Mouse (Mus musculus): Measurements from ENCODE around the gene Car9. TPM values are rescaled to one million over a fixed set of nuclear protein-coding genes. Genes with fewer than 3 reads are reported as not detected.
A peak's percentile ranks its signal among the peaks of the same experiment; 100 is the strongest.
"Not testable (repeated sequence)": the region's sequence is repeated elsewhere in the genome, so short reads cannot be mapped to it uniquely, and the experiment has no call there.

Gene Car9
- polyA plus RNA-seq, 1 experiment from 2014 or later, result 0.25 TPM

DNA sequence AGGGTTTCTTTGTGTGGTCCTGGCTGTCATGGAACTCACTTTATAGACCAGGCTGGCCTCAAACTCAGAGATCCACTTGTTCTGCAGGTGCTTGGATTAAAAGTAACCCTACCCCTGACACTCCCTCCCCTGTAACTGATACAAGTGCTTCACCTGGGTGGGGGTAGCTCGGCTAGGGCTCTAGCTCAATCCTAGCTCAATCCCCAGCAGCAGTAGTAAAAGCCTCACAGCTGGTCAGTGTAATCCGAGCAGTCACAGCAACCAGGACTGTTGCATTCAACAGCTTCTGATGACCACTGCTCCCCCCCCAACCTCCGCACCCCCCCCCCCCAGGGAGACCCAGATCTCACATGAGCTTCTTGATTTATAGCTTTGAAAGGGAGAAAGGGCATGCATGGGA, 35.3 kb downstream of the Car9 start:
- H3K36me3 ChIP-seq, result peaks cover 99% of the 10 kb centered on the region
- H3K4me2 ChIP-seq, result no peak overlapping the region
- WGBS, result 93% methylated on average over 3 of the region's 3 CpGs
- no peaks in the 10 kb centered on the region for H3K4me1 ChIP-seq (replicated peaks)
- no peak overlapping the region for H3K27ac ChIP-seq
- no peak overlapping the region for H3K9ac ChIP-seq
- no peak overlapping the region for H3K4me3 ChIP-seq
- ATAC-seq (ENCODE audit: low FRiP score), result no peak
- no peaks in the 10 kb centered on the region for H3K9me3 ChIP-seq
- H3K27me3 ChIP-seq, result no peaks in the 10 kb centered on the region

DNA sequence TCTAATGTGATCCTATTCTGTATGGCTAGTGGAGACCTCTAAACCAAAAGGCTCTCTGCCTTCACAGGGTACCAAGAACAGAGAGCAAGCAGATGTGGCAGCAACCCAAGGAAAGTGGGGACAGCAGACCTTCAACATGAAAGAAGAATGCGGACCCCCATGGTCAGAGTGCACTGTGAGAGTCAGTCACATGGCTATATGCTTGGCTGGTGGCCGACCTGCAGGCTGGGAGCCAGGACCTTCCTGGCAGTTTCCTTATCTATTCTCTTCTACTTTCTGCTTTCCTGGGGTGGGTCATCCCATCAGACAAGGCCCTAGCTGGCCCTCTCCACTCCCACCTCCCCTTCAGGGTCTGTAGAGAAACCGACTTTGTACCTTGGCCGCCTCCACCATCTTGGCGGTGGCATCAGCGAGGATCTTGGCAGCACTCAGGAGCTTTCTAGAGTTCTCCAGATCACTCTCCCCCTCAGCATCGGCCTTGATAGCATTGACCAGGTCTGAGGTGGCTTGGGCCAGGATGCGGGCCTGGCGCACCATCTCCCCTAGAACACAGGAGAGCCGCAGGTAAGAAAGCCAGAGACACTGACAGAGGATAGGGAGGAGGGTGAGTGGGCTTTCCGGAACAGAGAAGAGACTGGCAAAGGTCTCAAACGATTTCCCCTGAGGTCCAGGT, 39.7 kb downstream of the Car9 start:
- H3K27me3 ChIP-seq, result no peaks in the 10 kb centered on the region
- H3K9ac ChIP-seq, result no peak overlapping the region
- 92% methylated on average over 12 of the region's 12 CpGs for WGBS
- no peak overlapping the region for H3K4me3 ChIP-seq
- no peaks in the 10 kb centered on the region for H3K9me3 ChIP-seq
- no peak overlapping the region for H3K4me2 ChIP-seq
- no peaks in the 10 kb centered on the region for H3K4me1 ChIP-seq (replicated peaks)
- ATAC-seq (ENCODE audit: low FRiP score), result no peak
- peaks cover 100% of the 10 kb centered on the region for H3K36me3 ChIP-seq
- no peak overlapping the region for H3K27ac ChIP-seq

DNA sequence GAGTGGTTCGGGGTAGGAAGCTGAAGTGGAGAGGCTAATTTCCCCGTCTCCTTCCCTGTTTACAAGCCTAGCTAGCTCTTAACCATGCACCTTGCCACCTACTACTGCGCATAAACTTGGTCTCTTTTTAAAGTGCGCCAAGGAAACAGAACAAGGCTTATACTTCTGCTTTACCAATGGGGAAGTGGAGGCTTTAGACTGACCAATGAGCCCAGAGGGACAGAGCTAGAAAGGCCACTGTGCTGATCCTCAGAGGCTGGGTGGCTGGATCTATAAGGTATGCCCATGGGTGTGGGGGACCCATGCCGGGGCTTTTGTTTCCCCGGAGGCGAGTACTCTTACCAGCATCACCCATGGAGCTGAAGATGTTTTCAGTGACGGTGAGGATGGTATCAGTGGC, 40.4 kb downstream of the Car9 start:
- peaks cover 100% of the 10 kb centered on the region for H3K36me3 ChIP-seq
- no peak overlapping the region for H3K9ac ChIP-seq
- H3K27me3 ChIP-seq, result no peaks in the 10 kb centered on the region
- ATAC-seq (ENCODE audit: low FRiP score), result no peak
- H3K4me1 ChIP-seq (replicated peaks), result no peaks in the 10 kb centered on the region
- no peak overlapping the region for H3K4me3 ChIP-seq
- H3K27ac ChIP-seq, result no peak overlapping the region
- 97% methylated on average over 8 of the region's 8 CpGs for WGBS
- H3K9me3 ChIP-seq, result no peaks in the 10 kb centered on the region
- no peak overlapping the region for H3K4me2 ChIP-seq

DNA sequence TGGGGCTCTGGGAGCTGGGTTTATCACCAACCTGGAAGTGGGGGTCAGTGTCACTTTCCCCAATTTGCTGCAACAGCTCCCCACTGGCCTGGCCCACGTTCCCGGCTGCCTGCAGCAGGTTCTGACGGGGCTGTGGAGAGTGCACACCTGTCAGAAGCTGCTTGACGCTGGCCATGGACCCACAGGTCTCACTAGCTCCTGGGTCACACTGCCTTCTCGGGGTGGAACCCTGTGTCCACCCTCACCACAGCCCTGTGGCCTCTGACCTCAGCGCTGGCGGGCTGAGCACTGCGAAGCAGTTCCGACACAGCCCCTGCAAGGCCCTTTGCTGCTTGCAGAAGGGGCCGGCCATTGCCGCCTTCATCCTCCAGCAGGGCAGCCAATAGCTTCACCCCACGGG, 42.3 kb downstream of the Car9 start:
- H3K27me3 ChIP-seq, result no peaks in the 10 kb centered on the region

DNA sequence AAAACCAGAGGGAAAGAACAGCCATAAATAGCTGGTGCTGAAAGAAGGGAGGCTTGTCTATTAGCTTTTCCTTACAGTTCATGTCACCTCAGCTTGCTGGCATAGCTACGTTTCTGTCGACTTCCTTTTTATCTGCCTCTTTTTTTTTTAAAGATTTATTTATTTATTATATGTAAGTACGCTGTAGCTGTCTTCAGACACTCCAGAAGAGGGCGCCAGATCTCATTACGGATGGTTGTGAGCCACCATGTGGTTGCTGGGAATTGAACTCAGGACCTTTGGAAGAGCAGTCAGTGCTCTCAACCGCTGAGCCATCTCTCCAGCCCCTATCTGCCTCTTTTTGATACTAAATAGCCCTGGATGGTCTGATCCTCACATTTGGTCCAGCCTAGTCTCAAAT, 45.1 kb downstream of the Car9 start:
- ATAC-seq (ENCODE audit: low FRiP score), result not testable (repeated sequence)
- peaks cover 100% of the 10 kb centered on the region for H3K36me3 ChIP-seq

More for the DNA sequence above, 42.3 kb downstream of the Car9 start:
- 93% methylated on average over 12 of the region's 12 CpGs for WGBS
- Histone ChIP-seq H3K4me3 (no peak overlapping the region), H3K36me3 (peaks cover 100% of the 10 kb centered on the region), H3K4me1 (replicated peaks) (no peaks in the 10 kb centered on the region), H3K4me2 (no peak overlapping the region), H3K9me3 (no peaks in the 10 kb centered on the region), H3K27ac (no peak overlapping the region), H3K9ac (no peak overlapping the region)
- no peak for ATAC-seq (ENCODE audit: low FRiP score)

DNA sequence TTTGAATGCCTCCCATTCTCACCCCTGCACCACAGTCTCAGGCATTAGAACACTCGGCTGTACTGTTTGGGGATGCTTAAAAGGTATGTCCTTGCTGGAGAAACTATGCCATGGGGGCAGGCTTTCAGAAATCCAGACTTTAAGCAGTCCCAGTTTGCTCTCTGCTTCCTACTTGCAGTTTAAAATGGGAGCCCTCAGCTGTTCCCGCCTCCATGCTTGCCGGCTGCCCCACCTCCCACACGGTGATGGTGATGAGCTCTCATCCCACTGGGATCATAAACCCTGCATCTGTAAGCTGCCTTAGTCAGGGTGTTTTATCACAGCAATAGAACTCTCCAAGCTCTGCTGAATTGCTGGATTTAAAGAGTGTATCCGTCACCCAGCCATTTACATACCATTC, 45.7 kb downstream of the Car9 start:
- 96% methylated on average over 5 of the region's 5 CpGs for WGBS
- no peak overlapping the region for H3K9ac ChIP-seq
- H3K4me1 ChIP-seq (replicated peaks), result peaks cover under 1% of the 10 kb centered on the region; the same call in 1 of the 2 replicates
- no peak overlapping the region for H3K4me3 ChIP-seq
- H3K27me3 ChIP-seq, result no peaks in the 10 kb centered on the region
- H3K36me3 ChIP-seq, result peaks cover 96% of the 10 kb centered on the region
- no peak overlapping the region for H3K27ac ChIP-seq
- H3K9me3 ChIP-seq, result no peaks in the 10 kb centered on the region
- no peak for ATAC-seq (ENCODE audit: low FRiP score)
- no peak overlapping the region for H3K4me2 ChIP-seq

More for the DNA sequence above, 45.1 kb downstream of the Car9 start:
- H3K4me3 ChIP-seq; H3K4me2 ChIP-seq; H3K27me3 ChIP-seq; H3K9me3 ChIP-seq; H3K9ac ChIP-seq; H3K4me1 ChIP-seq (replicated peaks); H3K27ac ChIP-seq: not testable (repeated sequence)
- 92% methylated on average over 6 of the region's 6 CpGs for WGBS

DNA sequence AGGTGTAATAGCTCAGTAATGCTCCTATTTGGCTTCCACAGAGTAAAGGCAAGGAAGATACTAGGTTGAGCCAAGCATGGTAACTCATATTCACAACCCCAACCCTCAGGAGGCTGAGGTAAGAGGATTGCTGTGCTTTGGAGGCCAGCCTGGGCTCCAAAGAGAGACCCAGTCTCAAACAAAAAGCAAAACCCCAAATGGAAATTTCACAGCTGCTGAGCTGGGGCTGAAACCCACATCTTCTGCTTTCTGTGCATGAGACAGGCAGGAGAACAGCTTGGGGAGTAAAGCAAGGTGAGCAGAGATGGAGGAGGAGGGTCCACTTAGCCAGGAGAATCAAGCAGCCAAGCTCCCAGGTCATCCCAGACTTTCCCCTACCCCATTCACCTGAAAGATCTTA, 47.1 kb downstream of the Car9 start:
- no peak for ATAC-seq (ENCODE audit: low FRiP score)
- Histone ChIP-seq H3K4me1 (replicated peaks) (peaks cover 15% of the 10 kb centered on the region), H3K4me2 (no peak overlapping the region), H3K9ac (no peak overlapping the region), H3K9me3 (no peaks in the 10 kb centered on the region), H3K4me3 (no peak overlapping the region), H3K27ac (no peak overlapping the region), H3K36me3 (peaks cover 83% of the 10 kb centered on the region), H3K27me3 (no peaks in the 10 kb centered on the region)

DNA sequence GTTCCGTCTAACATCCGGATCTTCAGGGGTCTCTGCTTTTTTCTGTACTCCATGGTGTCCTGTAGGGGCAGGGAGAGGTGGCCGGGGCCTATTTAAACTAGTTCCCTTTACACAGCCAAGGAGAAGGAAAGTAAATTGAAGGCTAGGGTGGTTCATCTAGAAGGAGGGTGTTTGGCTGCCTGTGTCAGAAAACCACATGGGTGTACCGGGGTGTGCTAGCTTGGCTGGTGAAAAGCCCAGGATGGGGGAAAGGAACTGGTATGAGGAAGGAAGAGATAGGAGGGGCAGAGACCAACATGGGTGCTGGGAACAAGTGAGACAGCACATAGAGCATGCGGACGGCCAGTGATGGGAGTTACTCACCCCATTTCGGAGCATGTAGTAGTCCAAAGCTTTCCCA, 49.2 kb downstream of the Car9 start:
- H3K4me1 ChIP-seq (replicated peaks), result peaks cover 33% of the 10 kb centered on the region
- 97% methylated on average over 7 of the region's 7 CpGs for WGBS
- H3K27ac ChIP-seq, result no peak overlapping the region
- H3K4me3 ChIP-seq, result no peak overlapping the region
- peaks cover 65% of the 10 kb centered on the region for H3K36me3 ChIP-seq
- H3K27me3 ChIP-seq, result no peaks in the 10 kb centered on the region
- no peak for ATAC-seq (ENCODE audit: low FRiP score)
- no peaks in the 10 kb centered on the region for H3K9me3 ChIP-seq
- H3K9ac ChIP-seq, result no peak overlapping the region
- H3K4me2 ChIP-seq, result no peak overlapping the region

DNA sequence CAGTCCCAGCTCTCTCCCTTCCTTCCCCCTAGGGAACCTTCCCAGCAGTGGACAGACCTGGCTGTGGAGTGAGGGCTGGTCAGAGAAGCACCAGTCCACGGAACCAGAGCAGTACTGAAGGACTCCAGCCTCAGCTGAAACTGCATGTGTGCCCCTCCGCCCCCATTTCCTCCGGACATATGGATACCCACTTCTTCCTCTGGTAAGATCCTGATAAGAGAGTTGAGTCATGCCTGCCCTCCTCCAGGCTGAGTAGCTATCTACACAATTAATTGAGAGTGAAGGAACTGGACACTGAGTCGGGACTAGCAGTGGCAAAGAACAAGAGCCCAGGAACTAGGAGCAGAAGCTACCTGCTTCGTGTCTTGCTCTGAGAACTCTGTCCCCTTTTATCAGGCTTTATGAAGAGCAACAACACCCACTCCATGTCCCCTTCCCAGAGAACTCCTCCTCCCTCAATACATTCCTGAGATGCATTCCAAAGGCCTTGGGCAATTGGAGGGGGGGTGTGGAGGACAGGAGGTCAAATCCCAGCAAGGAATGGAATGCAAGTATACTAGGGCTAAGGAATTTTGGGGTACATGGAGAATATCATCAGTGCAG, 51.4 kb downstream of the Car9 start:
- H3K4me3 ChIP-seq, result peak overlapping the region; percentile 3; the same call in 1 of the 2 replicates
- ATAC-seq (ENCODE audit: low FRiP score), result no peak
- H3K9ac ChIP-seq, result peak overlapping the region; percentile 59; the same call in 1 of the 2 replicates
- H3K27me3 ChIP-seq, result no peaks in the 10 kb centered on the region
- peak overlapping the region; percentile 11 for H3K4me2 ChIP-seq
- H3K4me1 ChIP-seq (replicated peaks), result peaks cover 43% of the 10 kb centered on the region
- no peaks in the 10 kb centered on the region for H3K9me3 ChIP-seq
- peaks cover 43% of the 10 kb centered on the region for H3K36me3 ChIP-seq
- no peak overlapping the region for H3K27ac ChIP-seq
- WGBS, result 44% methylated on average over 5 of the region's 5 CpGs

DNA sequence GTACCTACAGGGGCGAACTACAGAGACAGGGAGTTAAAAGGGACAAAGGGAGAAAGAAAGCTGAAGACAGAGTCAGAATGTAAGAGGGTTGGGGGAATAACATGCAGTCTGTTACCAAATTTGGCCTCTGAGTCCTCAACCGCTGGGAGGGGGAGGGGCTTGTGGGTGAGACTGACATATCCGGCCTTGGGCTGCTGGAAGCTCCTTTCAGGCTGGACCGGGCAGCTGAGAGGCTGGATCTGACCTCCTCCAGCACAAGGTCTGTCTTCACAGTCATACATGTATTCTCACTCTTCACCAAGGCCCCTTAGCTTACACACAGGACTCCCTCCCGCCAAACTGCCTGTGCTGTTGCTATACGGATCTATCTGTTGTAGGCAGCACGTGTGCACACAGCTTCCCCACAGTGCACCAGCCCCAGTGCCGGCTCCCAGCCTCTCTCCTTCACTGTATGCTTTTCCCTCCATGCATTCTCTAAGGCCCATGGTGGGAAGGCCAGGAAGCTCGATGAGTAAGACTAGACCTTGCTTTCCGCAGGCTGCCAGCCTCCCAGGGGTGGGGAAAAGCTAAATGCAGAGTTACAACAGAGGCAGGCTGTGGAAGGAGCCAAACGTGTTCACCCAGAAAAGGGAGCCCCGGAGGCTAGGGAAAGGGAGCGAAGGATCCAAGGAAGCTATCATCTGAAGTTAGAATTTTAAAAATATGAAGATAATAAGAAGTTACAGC, 52.0 kb downstream of the Car9 start:
- H3K27ac ChIP-seq, result peak overlapping the region; percentile 25; the same call in 1 of the 2 replicates
- whole genome bisulfite sequencing, result 24% methylated on average over 13 of the region's 13 CpGs

DNA sequence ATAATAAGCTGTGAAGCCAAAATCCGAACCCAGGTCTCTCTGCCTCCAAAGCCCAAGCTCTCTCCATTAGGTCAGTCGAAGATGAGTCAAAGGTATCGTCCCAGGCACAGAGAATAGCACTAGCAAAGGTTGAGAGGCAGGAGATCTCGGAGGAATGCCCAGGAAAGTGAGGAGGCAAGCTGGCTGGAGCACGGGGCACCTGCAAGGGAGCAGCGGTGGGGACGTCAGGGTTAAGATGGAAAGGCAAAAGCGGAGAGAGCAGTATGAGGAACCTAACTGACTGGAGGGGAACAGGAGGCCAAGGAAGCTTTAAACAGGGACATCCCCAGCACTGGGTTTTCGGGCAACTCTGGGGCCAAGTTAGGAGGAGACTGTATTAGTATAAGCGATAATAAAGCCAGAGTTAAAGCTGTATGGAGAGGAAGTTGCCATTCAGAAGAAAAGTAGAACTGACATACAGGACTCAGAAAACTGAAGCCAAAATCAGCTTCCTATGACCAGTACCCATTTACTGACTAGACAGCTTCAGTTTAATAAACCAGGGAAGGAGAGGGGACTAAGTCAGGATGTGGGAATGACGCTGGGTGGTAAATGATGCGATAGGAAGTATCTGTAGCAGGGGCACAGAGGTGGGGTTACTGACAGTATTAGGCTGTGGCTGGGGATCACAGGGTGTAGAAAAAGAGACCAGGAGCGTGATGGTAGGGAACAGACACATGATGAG, 52.9 kb downstream of the Car9 start:
- no peaks in the 10 kb centered on the region for H3K9me3 ChIP-seq
- H3K9ac ChIP-seq, result peak overlapping the region; percentile 59
- H3K36me3 ChIP-seq, result peaks cover 32% of the 10 kb centered on the region
- WGBS, result 80% methylated on average over 13 of the region's 13 CpGs
- ATAC-seq (ENCODE audit: low FRiP score), result no peak
- H3K27ac ChIP-seq, result no peak overlapping the region
- H3K27me3 ChIP-seq, result no peaks in the 10 kb centered on the region
- H3K4me1 ChIP-seq (replicated peaks), result peaks cover 55% of the 10 kb centered on the region
- H3K4me2 ChIP-seq, result peak overlapping the region; percentile 92
- H3K4me3 ChIP-seq, result no peak overlapping the region

More for the DNA sequence above, 52.0 kb downstream of the Car9 start:
- Histone ChIP-seq H3K4me2 (peak overlapping the region; percentile 11), H3K36me3 (peaks cover 36% of the 10 kb centered on the region), H3K4me3 (peak overlapping the region; percentile 3; the same call in 1 of the 2 replicates), H3K9ac (peak overlapping the region; percentile 59), H3K4me1 (replicated peaks) (peaks cover 50% of the 10 kb centered on the region), H3K27me3 (no peaks in the 10 kb centered on the region), H3K9me3 (no peaks in the 10 kb centered on the region)
- no peak for ATAC-seq (ENCODE audit: low FRiP score)

DNA sequence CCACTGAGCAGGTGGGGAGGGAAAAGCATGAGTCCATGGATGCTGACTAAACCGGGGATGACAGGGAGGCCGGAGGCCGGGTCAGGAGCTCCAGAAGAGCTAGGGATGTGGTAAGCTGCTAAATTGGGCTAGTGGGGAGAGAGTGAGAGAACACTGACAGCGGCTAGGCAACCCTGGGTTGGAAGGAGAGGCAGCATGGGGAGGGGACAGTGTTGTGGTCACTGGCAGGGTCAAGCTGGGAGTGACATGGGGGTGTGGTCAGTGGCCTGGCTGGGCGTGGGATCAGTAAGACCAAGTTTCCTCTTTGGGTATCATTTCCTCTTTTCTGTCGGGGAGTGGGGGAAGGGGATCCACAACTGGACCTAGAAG, 53.5 kb downstream of the Car9 start:
- H3K4me1 ChIP-seq (replicated peaks), result peaks cover 55% of the 10 kb centered on the region
- H3K4me3 ChIP-seq, result no peak overlapping the region
- no peak for ATAC-seq (ENCODE audit: low FRiP score)
- H3K27ac ChIP-seq, result no peak overlapping the region
- 43% methylated on average over 6 of the region's 6 CpGs for WGBS
- peak overlapping the region; percentile 59 for H3K9ac ChIP-seq
- H3K4me2 ChIP-seq, result peak overlapping the region; percentile 92
- H3K9me3 ChIP-seq, result no peaks in the 10 kb centered on the region
- peaks cover 32% of the 10 kb centered on the region for H3K36me3 ChIP-seq
- H3K27me3 ChIP-seq, result no peaks in the 10 kb centered on the region

Data from hindbrain, embryonic 13.5 days (tissue).